Comparison of ENCODE assay signal across 20 mouse cellular contexts in the genomic region with DNA sequence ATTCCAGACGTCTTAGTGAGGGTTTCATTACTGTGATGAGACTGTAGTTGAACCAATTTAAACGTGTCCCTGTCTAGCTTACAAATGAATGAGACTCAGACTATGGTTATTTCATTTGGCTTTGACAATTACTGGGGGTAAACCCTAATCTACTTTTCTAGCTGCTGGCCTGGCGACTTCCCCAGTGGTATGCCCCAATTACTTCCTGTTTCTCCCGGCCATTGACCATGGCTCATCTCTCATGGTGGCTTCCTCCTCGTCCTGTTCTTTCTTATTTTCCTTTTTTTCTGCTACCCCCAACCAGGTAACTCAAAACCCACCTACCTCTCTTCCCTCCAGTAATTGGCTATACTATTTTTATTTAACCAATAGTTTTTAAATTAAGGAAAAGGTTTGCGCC. TPM values are rescaled to one million over a fixed set of nuclear protein-coding genes. Genes with fewer than 3 reads are reported as not detected.
A peak's percentile ranks its signal among the peaks of the same experiment; 100 is the strongest.
DNase-seq lines count a peak whose midpoint lies in the region; ATAC-seq and TF ChIP-seq lines count a peak whose summit lies in the region.
"Had no signal": no experiment of that assay in that cellular context is flagged by ENCODE, and none has a peak within 500 bp of the region (broad histone marks: within the 10 kb centered on the region; RNA-seq: fewer than 3 reads in every experiment).

No protein-coding gene starts in this region.

- H3K36me3 ChIP-seq in forebrain, embryonic 15.5 days = no peaks in the 10 kb centered on the region
- H3K36me3 ChIP-seq in forebrain, embryonic 11.5 days (ENCODE audit: control insufficient read depth, insufficient read depth, low read length) = no peaks in the 10 kb centered on the region
- H3K36me3 ChIP-seq in liver, adult 2 months (ENCODE audit: control insufficient read depth, insufficient read depth, low read length) = peaks cover 6% of the 10 kb centered on the region

- WGBS in forebrain, embryonic 15.5 days = 79% methylated on average over 6 of the region's 6 CpGs
- 85% methylated on average over 6 of the region's 6 CpGs for WGBS in forebrain, embryonic 11.5 days
- whole genome bisulfite sequencing in liver, adult 2 months = 41% methylated on average over 6 of the region's 6 CpGs

- H3K27me3 ChIP-seq in forebrain, embryonic 15.5 days = no peaks in the 10 kb centered on the region
- no peaks in the 10 kb centered on the region for H3K27me3 ChIP-seq in forebrain, embryonic 11.5 days (ENCODE audit: control insufficient read depth, insufficient read depth, low read length)
- H3K27me3 ChIP-seq in liver, adult 2 months (ENCODE audit: control insufficient read depth, insufficient read depth, low read length) = no peaks in the 10 kb centered on the region
- H3K27me3 ChIP-seq: lung, embryonic 15.5 days had no signal

- ATAC-seq in forebrain, embryonic 15.5 days (replicated peaks) = no peak
- ATAC-seq in forebrain, embryonic 11.5 days (replicated peaks; ENCODE audit: low FRiP score) = no peak

- TF ChIP-seq CTCF in liver, adult 2 months (IDR thresholded peaks at IDR 0.05; ENCODE audit: low read depth, low read length) = no peak
- TF ChIP-seq CTCF in embryonic fibroblast, embryonic 13.5 days (IDR thresholded peaks at IDR 0.05; ENCODE audit: borderline replicate concordance, insufficient read depth, low read length) = no peak

- no peak overlapping the region for H3K9ac ChIP-seq in forebrain, embryonic 15.5 days (replicated peaks)
- no peak overlapping the region for H3K9ac ChIP-seq in forebrain, embryonic 11.5 days (ENCODE audit: low read length)
- peak overlapping the region; percentile 64 for H3K9ac ChIP-seq in liver, adult 2 months (ENCODE audit: low read depth, low read length)
- H3K9ac ChIP-seq: lung, embryonic 15.5 days had no signal

- H3K4me1 ChIP-seq in forebrain, embryonic 15.5 days = peaks cover 15% of the 10 kb centered on the region
- no peaks in the 10 kb centered on the region for H3K4me1 ChIP-seq in forebrain, embryonic 11.5 days (replicated peaks; ENCODE audit: control insufficient read depth, insufficient read depth, low read length)
- peaks cover 42% of the 10 kb centered on the region for H3K4me1 ChIP-seq in liver, adult 2 months (ENCODE audit: control insufficient read depth, insufficient read depth, low read length)
- H3K4me1 ChIP-seq in embryonic fibroblast, embryonic 13.5 days (ENCODE audit: control insufficient read depth, insufficient read depth, low read length) = peaks cover 2% of the 10 kb centered on the region; the same call in 1 of the 2 replicates
- H3K4me1 ChIP-seq: lung, embryonic 15.5 days had no signal

- H3K79me2 ChIP-seq in liver, adult 2 months (ENCODE audit: control insufficient read depth, insufficient read depth, low read length) = peaks cover 29% of the 10 kb centered on the region; the same call in 1 of the 2 replicates

- H3K4me2 ChIP-seq in forebrain, embryonic 15.5 days (replicated peaks) = no peak overlapping the region
- H3K4me2 ChIP-seq in forebrain, embryonic 11.5 days (ENCODE audit: low read depth, low read length, severe bottlenecking) = no peak overlapping the region
- H3K4me2 ChIP-seq: lung, embryonic 15.5 days had no signal

- no peak for TF ChIP-seq POLR2A in liver, adult 2 months (IDR thresholded peaks at IDR 0.05; ENCODE audit: extremely low read depth, insufficient read depth, low read length)
- TF ChIP-seq POLR2A in embryonic fibroblast, embryonic 13.5 days (IDR thresholded peaks at IDR 0.05; ENCODE audit: low read depth, low read length) = no peak

- DNase-seq in forebrain, embryonic 11.5 days (ENCODE audit: low spot score) = no peak
- no peak for DNase-seq in liver, adult 2 months (ENCODE audit: extremely low read depth, low read depth, low spot score)
- DNase-seq in liver (no peak), 416B (ENCODE audit: low read depth) (peak; percentile 52)
- DNase-seq in spleen, postnatal 4 days (ENCODE audit: low spot score in 2 of 2) = no peak
- no peak for DNase-seq in adrenal gland, postnatal 14 days
- DNase-seq: adrenal gland, postnatal 36 days; embryo, embryonic 11 days; kidney, adult 18-20 months; kidney, postnatal 36 days; retina, postnatal 1 day had no signal

- no peak overlapping the region for H3K4me3 ChIP-seq in forebrain, embryonic 15.5 days
- H3K4me3 ChIP-seq in forebrain, embryonic 11.5 days (ENCODE audit: low read depth, low read length) = no peak overlapping the region
- no peak overlapping the region for H3K4me3 ChIP-seq in liver, adult 2 months (ENCODE audit: insufficient read depth, low read depth, low read length)
- no peak overlapping the region for H3K4me3 ChIP-seq in embryonic fibroblast, embryonic 13.5 days (ENCODE audit: insufficient read depth, low read length)
- H3K4me3 ChIP-seq: lung, embryonic 15.5 days; myocyte had no signal

- no peaks in the 10 kb centered on the region for H3K9me3 ChIP-seq in forebrain, embryonic 15.5 days
- no peaks in the 10 kb centered on the region for H3K9me3 ChIP-seq in forebrain, embryonic 11.5 days (ENCODE audit: control insufficient read depth, low read length)
- H3K9me3 ChIP-seq: lung, embryonic 15.5 days had no signal

- H3K27ac ChIP-seq in forebrain, embryonic 15.5 days (replicated peaks) = peak overlapping the region; percentile 53; the same call in 1 of the 2 replicates
- no peak overlapping the region for H3K27ac ChIP-seq in forebrain, embryonic 11.5 days (ENCODE audit: low read depth, low read length)
- H3K27ac ChIP-seq in liver, adult 2 months (replicated peaks; ENCODE audit: insufficient read depth, low read depth, low read length) = peak overlapping the region; percentile 81
- peak overlapping the region; percentile 82 for H3K27ac ChIP-seq in embryonic fibroblast, embryonic 13.5 days (ENCODE audit: insufficient read depth, low read length)
- H3K27ac ChIP-seq: lung, embryonic 15.5 days had no signal

RNA-seq across cellular contexts. Expression of a gene that starts 9.9 kb away (rescaled TPM):
- polyA plus RNA-seq in forebrain, embryonic 15.5 days (2015; fragmentation: Nextera tagmentation; extraction: Ambion mirVana) = 45.2 and 46.4 TPM in 2 replicates
- polyA plus RNA-seq in forebrain, embryonic 11.5 days (2014; fragmentation: Nextera tagmentation; extraction: Ambion mirVana) = 80.2 and 80.8 TPM in 2 replicates
- 188 and 211 TPM in 2 replicates for total RNA-seq in liver, adult 2 months (2014; rRNA removed)
- 112 and 121 TPM in 2 replicates for polyA plus RNA-seq in liver, adult 2 months (2012; rRNA removed)
- polyA plus RNA-seq in embryonic fibroblast, embryonic 13.5 days (2011; ENCODE audit: insufficient read length, low read depth, missing spikeins) = 30.9 and 38.6 TPM in 2 replicates
- 46.8 and 61.0 TPM in 2 replicates for total RNA-seq in adrenal gland, postnatal 14 days (2021)

RNA-seq across cellular contexts. Expression of a gene that starts 18.5 kb away (rescaled TPM):
- polyA plus RNA-seq in forebrain, embryonic 15.5 days (2015; fragmentation: Nextera tagmentation; extraction: Ambion mirVana) = not detected in 2 replicates
- not detected in 2 replicates for polyA plus RNA-seq in forebrain, embryonic 11.5 days (2014; fragmentation: Nextera tagmentation; extraction: Ambion mirVana)
- total RNA-seq in liver, adult 2 months (2014; rRNA removed) = not detected in 2 replicates
- polyA plus RNA-seq in liver, adult 2 months (2012; rRNA removed) = not detected in 2 replicates
- not detected in 2 replicates for polyA plus RNA-seq in embryonic fibroblast, embryonic 13.5 days (2011; ENCODE audit: insufficient read length, low read depth, missing spikeins)
- total RNA-seq in adrenal gland, postnatal 14 days (2021) = not detected in 2 replicates
- total RNA-seq: adrenal gland, postnatal 36 days; heart, adult 18-20 months; hematopoietic stem cell, adult 5-6 weeks; layer of hippocampus, postnatal 14 days; left cerebral cortex, postnatal 14 days had no signal
- polyA plus RNA-seq: forebrain, embryonic 14.5 days; lung, embryonic 15.5 days; myocyte had no signal

RNA-seq across cellular contexts. Expression of a gene that starts 59.7 kb away (rescaled TPM):
- polyA plus RNA-seq in forebrain, embryonic 15.5 days (2015; fragmentation: Nextera tagmentation; extraction: Ambion mirVana) = 7.3 and 7.4 TPM in 2 replicates
- 3.6 and 5.2 TPM in 2 replicates for polyA plus RNA-seq in forebrain, embryonic 11.5 days (2014; fragmentation: Nextera tagmentation; extraction: Ambion mirVana)
- 1.1 and 1.2 TPM in 2 replicates for total RNA-seq in liver, adult 2 months (2014; rRNA removed)
- 0.12 and 0.17 TPM in 2 replicates for polyA plus RNA-seq in liver, adult 2 months (2012; rRNA removed)
- polyA plus RNA-seq in embryonic fibroblast, embryonic 13.5 days (2011; ENCODE audit: insufficient read length, low read depth, missing spikeins) = 0.68 TPM in 2 replicates
- total RNA-seq in adrenal gland, postnatal 14 days (2021) = 3.4 and 4.3 TPM in 2 replicates
